Mouse (Mus musculus) heart, embryonic 16.5 days (tissue): ENCODE results near the gene Npas2. TPM values are rescaled to one million over a fixed set of nuclear protein-coding genes. Genes with fewer than 3 reads are reported as not detected.

Source experiments
- ATAC-seq: fragments of 200-750 bp; cut with Nextera tagmentation; replicated peaks from 2 replicates; pipeline ENCODE4 v1.8.0; 2017; ENCODE audit warnings: moderate number of reproducible peaks; ENCODE audit not compliant: insufficient read depth, low FRiP score; ENCODE audit errors: extremely low read depth
- H3K27ac ChIP-seq: fragments of 300-500 bp; sonication (generic); 2 replicates; pipeline ENCODE4 v1.5.1; 2014; ENCODE audit warnings: mild to moderate bottlenecking, low read length, control low read depth, moderate library complexity
- H3K27me3 ChIP-seq: fragments of 300-500 bp; sonication (generic); 2 replicates; pipeline ENCODE4 v1.6.1; 2014; ENCODE audit warnings: low read length, mixed read lengths; ENCODE audit not compliant: control insufficient read depth, insufficient read depth
- H3K36me3 ChIP-seq: fragments of 300-500 bp; sonication (generic); 2 replicates; pipeline ENCODE4 v1.6.1; 2014; ENCODE audit not compliant: control insufficient read depth, insufficient read depth
- H3K4me1 ChIP-seq: fragments of 300-500 bp; sonication (generic); 2 replicates; pipeline ENCODE4 v1.6.1; 2014; ENCODE audit warnings: low read length, mixed read lengths; ENCODE audit not compliant: control insufficient read depth, insufficient read depth
- H3K4me2 ChIP-seq: fragments of 300-500 bp; sonication (generic); 2 replicates; pipeline ENCODE4 v1.6.1; 2014; ENCODE audit warnings: low read depth, mild to moderate bottlenecking, control low read depth, low read length
- H3K4me3 ChIP-seq: fragments of 300-500 bp; sonication (generic); 2 replicates; pipeline ENCODE4 v1.5.1; 2014; ENCODE audit warnings: mild to moderate bottlenecking, control low read depth, low read length
- H3K9ac ChIP-seq: fragments of 300-500 bp; sonication (generic); 2 replicates; pipeline ENCODE4 v1.6.1; 2014; ENCODE audit warnings: low read length, control low read depth
- H3K9me3 ChIP-seq: fragments of 300-500 bp; sonication (generic); replicated peaks from 2 replicates; pipeline ENCODE4 v1.6.1; 2016; ENCODE audit warnings: low read length; ENCODE audit not compliant: control insufficient read depth
- WGBS: fragments of 180-500 bp; shearing (Covaris S2); extraction: QIAGEN DNeasy Blood & Tissue Kit; methylation state at CpG from one replicate; pipeline ENCODE4 v1.1.7; 2014; 5-methylcytosine and 5-hydroxymethylcytosine counted together
- polyA plus RNA-seq: library from polyadenylated mRNA; unstranded; fragments of >200 nt; fragmentation: Nextera tagmentation; extraction: Ambion mirVana; gene quantifications from 2 replicates; pipeline ENCODE4 v1.2.1, GENCODE M21; 2015

Npas2 gene
- polyA plus RNA-seq, 1 experiment from 2014 or later: 3.1 TPM

GRCm38 (mm10) chr1:39260183-39260978 is 66.8 kb downstream of the Npas2 start:
- Histone ChIP-seq H3K27me3 (no peaks in the 10 kb centered on the region), H3K36me3 (no peaks in the 10 kb centered on the region), H3K9ac (no peak overlapping the region), H3K9me3 (0 out of 2 replicates have a peak, but pooled peaks cover 4% of the 10 kb centered on the region), H3K4me3 (no peak overlapping the region), H3K27ac (no peak overlapping the region), H3K4me2 (no peak overlapping the region), H3K4me1 (no peaks in the 10 kb centered on the region)
- 58% methylated on average over 8 of the region's 8 CpGs for whole genome bisulfite sequencing
- no peak for ATAC-seq

DNA sequence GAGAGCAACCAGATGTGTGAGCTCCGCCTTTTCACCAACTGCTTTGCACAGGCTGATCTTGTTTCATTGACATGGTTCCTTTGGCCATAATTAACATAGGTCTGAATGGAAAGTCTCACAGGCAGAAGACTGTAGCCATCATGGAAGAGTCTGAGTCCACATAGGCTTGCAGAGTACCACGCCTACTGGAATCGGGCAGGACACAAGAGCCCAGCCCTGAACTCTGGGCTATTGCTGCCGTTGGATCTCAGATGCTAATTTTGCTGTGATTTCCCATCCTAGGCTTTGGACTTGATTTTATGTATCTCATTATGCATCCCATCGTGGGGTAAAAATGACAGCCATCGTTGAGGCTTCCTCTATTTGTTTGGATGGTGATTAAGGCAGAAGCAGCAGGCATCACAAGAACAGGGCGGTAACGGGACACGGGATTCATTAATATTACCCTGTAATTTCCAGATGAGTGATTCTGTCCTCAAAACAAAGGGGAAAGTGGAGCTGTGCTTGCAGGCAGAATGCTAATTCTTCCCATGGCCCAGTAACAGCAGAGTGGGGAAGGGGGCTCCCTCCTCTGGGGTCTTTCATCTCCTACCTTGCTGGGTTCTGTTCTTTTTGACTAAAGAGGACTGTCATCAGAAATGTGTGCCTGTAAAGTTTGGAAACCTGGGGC is 73.4 kb downstream of the Npas2 start:
- H3K4me3 ChIP-seq: no peak overlapping the region
- H3K9ac ChIP-seq: no peak overlapping the region
- WGBS: 92% methylated on average over 9 of the region's 9 CpGs
- no peaks in the 10 kb centered on the region; the same call in 1 of the 2 replicates for H3K9me3 ChIP-seq
- H3K36me3 ChIP-seq: 0 out of 2 replicates have a peak, but pooled peaks cover 2% of the 10 kb centered on the region
- no peaks in the 10 kb centered on the region for H3K27me3 ChIP-seq
- no peaks in the 10 kb centered on the region for H3K4me1 ChIP-seq
- no peak overlapping the region for H3K4me2 ChIP-seq
- no peak overlapping the region for H3K27ac ChIP-seq
- ATAC-seq: no peak

- H3K9ac ChIP-seq: no peak overlapping the region
- H3K9me3 ChIP-seq: 0 out of 2 replicates have a peak, but pooled peaks cover 8% of the 10 kb centered on the region
- WGBS: 76% methylated on average over 6 of the region's 6 CpGs
- no peak overlapping the region for H3K27ac ChIP-seq
- ATAC-seq: no peak
- no peak overlapping the region for H3K4me3 ChIP-seq
- H3K4me2 ChIP-seq: no peak overlapping the region
- H3K27me3 ChIP-seq: no peaks in the 10 kb centered on the region
- no peaks in the 10 kb centered on the region for H3K4me1 ChIP-seq
- no peaks in the 10 kb centered on the region for H3K36me3 ChIP-seq
Observed at GRCm38 (mm10) chr1:39272976-39273375, 79.4 kb downstream of the Npas2 start.

DNA sequence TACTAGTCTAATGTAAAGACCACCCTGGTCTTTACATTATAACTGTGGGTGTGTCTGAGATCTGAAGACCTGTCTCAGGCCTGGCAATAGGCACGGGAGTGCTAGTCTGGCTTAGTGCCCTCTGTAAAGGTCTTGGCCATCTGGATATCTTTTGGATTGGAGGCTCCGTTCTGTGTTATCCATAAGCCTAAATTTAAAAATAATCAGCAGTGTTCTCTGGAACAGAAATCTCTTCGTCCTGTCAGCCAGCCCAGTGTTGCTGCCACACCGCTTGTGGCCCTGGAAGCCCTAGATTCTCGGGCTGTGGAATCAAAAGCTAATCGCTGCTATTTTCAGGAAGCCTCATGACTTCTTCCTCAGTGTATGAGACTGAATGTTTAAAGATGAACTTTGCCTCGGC is 86.9 kb downstream of the Npas2 start:
- Histone ChIP-seq H3K4me1 (peaks cover 22% of the 10 kb centered on the region), H3K4me2 (peak overlapping the region; percentile 33), H3K27ac (peak overlapping the region; percentile 25), H3K9me3 (0 out of 2 replicates have a peak, but pooled peaks cover 8% of the 10 kb centered on the region), H3K27me3 (peaks cover 2% of the 10 kb centered on the region; the same call in 1 of the 2 replicates), H3K9ac (no peak overlapping the region), H3K36me3 (no peaks in the 10 kb centered on the region), H3K4me3 (no peak overlapping the region)
- 42% methylated on average over 7 of the region's 7 CpGs for WGBS
- ATAC-seq: 0 out of 2 replicates have a peak, but pooled peaks have one; percentile 10

DNA sequence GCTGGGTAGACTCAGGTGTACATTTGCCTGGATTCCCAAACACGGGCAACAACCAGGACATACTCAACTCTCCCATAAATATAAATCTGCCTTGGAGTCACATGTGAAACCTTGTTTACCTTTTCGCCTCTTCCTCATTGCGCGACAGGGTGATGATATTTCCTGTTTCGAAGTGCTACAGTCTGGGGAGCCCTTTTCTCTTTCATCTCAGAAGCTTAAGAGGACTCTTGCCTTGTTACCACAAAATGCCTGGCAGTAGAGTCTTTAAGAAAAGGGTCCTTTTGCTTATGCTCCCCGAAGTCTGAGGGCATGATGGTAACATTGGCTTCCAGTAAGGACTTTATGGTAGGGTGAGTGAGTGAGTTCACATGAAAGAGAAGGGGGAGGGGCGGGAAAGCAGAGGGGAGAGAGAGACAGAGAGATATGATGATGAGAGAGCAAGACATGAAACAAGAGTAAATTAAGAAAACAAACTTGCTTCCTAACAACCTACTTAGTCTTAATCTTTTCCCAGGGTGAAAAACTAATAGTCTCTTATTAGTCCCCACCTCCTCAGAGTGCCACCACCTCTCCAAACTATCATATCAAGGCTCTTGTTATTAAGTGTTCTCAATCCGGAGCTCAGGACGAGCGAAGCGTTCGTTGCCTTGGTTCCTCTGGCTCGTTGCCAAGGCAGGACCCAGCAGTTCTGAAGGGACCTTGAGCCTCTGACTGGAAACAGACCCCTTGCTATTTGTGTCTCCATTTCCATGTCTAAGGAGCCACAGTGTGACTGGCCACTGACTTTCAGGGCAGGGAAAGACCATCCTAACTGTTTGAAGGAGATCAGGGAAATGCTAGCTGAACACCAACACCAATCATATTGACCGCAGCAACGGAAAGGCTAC is 87.7 kb downstream of the Npas2 start:
- 47% methylated on average over 15 of the region's 15 CpGs for WGBS
- Histone ChIP-seq H3K36me3 (no peaks in the 10 kb centered on the region), H3K4me2 (peak overlapping the region; percentile 33), H3K9me3 (0 out of 2 replicates have a peak, but pooled peaks cover 8% of the 10 kb centered on the region), H3K9ac (no peak overlapping the region), H3K27me3 (peaks cover 2% of the 10 kb centered on the region; the same call in 1 of the 2 replicates), H3K4me3 (no peak overlapping the region), H3K4me1 (peaks cover 22% of the 10 kb centered on the region), H3K27ac (peak overlapping the region; percentile 72)
- ATAC-seq: peak; percentile 67

DNA sequence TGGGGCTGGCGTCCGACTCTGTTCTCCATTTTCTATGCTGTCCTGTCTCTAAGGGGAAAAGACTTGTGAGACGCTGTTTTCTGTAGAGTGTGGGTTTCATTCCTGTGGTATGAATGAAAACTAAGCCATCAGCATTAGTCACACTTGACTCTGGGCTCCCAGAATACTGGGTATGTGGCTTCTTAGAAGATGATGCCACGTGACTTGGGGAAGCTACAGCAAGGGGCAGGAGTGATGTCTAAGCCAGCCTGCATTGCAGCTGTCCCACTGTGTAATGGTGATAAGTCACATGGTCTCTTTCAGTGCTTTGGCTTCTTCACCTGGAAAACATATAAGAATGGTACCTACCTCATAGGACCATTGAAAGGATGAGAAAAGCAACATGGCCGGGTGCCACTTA is 88.4 kb downstream of the Npas2 start:
- no peak overlapping the region for H3K4me3 ChIP-seq
- H3K9me3 ChIP-seq: 0 out of 2 replicates have a peak, but pooled peaks cover 6% of the 10 kb centered on the region
- 81% methylated on average over 5 of the region's 5 CpGs for WGBS
- no peak for ATAC-seq
- peak overlapping the region; percentile 33; the same call in 1 of the 2 replicates for H3K4me2 ChIP-seq
- peak overlapping the region; percentile 72 for H3K27ac ChIP-seq
- no peaks in the 10 kb centered on the region for H3K36me3 ChIP-seq
- H3K27me3 ChIP-seq: peaks cover 2% of the 10 kb centered on the region; the same call in 1 of the 2 replicates
- peaks cover 22% of the 10 kb centered on the region for H3K4me1 ChIP-seq
- H3K9ac ChIP-seq: no peak overlapping the region

DNA sequence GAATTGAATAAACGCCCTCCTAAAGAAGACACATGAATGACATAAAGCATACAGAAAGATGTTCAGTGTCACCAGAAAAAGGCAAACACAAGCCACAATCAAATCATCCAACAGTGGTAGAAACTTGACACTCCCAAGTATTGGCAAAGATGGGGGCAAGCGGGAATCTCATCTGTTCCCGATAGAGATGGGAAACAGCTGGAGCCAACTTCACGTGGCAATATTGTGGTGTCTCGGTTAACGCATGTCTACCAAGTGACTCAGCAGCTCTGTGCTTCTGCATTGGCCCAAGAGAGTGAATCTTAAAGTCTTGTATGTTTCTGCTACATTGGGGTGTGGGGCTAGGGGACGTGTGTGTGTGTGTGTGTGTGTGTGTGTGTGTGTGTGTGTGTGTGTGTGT is 89.8 kb downstream of the Npas2 start:
- H3K36me3 ChIP-seq: no peaks in the 10 kb centered on the region
- 77% methylated on average over 7 of the region's 7 CpGs for WGBS
- no peak for ATAC-seq
- H3K27ac ChIP-seq: no peak overlapping the region
- no peak overlapping the region for H3K9ac ChIP-seq
- H3K27me3 ChIP-seq: peaks cover 2% of the 10 kb centered on the region; the same call in 1 of the 2 replicates
- peaks cover 29% of the 10 kb centered on the region for H3K4me1 ChIP-seq
- H3K4me3 ChIP-seq: no peak overlapping the region
- no peaks in the 10 kb centered on the region for H3K9me3 ChIP-seq
- H3K4me2 ChIP-seq: no peak overlapping the region

DNA sequence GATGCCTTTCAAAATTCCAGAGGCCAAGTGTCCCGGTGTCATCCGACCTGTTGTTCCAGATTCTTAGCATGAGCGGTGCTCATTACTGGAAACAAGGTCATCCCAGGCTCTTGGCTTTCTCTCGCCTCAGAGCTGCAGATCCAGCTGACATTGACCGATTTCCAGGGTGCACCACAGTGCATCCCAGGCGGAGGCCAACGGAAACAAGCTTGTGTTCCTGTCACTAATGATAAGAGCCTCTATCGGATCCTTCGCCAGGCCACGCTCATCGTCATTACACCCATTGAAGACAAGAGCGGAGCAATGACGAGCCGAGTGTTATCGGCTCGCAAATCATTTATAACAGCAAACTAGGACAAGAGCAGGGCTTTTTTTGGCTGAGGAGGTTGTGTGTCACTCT is 91.3 kb downstream of the Npas2 start:
- peaks cover 26% of the 10 kb centered on the region for H3K4me1 ChIP-seq
- no peaks in the 10 kb centered on the region for H3K36me3 ChIP-seq
- H3K9ac ChIP-seq: no peak overlapping the region
- H3K27me3 ChIP-seq: no peaks in the 10 kb centered on the region
- no peaks in the 10 kb centered on the region for H3K9me3 ChIP-seq
- H3K4me2 ChIP-seq: no peak overlapping the region
- 56% methylated on average over 16 of the region's 16 CpGs for WGBS
- H3K4me3 ChIP-seq: no peak overlapping the region
- H3K27ac ChIP-seq: no peak overlapping the region
- no peak for ATAC-seq
